Mouse (Mus musculus) ES-E14 (cell line): Measurements from ENCODE around the gene Eif4b.

Experiments
- MAFK ChIP-seq: IDR thresholded peaks from 2 replicates; pipeline ENCODE4 v1.6.1; 2014; ENCODE audit warnings: mild to moderate bottlenecking, low read depth, low read length, inconsistent platforms; ENCODE audit not compliant: insufficient read depth
- ZNF384 ChIP-seq: IDR thresholded peaks from 2 replicates; pipeline ENCODE4 v1.6.1; 2012; ENCODE audit warnings: low read depth, low read length, inconsistent platforms

- TF ChIP-seq MAFK = no peak
- no peak for TF ChIP-seq ZNF384
Measured at GRCm38 (mm10) chr15:102083028-102083427, 9.5 kb downstream of the Eif4b start.
